12 mouse cellular contexts compared by ENCODE assay signal in the genomic region with DNA sequence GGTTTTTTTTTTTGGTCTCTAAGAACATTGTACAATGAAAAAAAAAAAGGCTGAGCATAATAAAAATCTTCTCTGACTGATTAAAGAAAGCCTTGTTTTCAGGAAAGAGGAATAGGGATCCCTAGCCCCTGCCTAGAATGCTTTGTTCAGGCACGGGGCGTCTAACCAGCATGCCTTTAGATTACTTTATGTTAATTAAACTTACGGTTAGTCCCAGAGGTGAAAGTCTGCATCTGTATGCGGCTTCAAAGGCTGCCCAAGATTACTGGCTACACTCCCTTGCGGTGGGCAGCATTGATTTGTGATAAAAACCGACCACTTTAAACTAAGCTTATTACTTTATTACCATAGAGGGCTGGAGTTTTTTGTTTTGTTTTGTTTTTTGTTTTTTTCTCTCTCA.
DNase-seq lines count a peak whose midpoint lies in the region; ATAC-seq and TF ChIP-seq lines count a peak whose summit lies in the region.
"Had no signal": no experiment of that assay in that cellular context is flagged by ENCODE, and none has a peak within 500 bp of the region (broad histone marks: within the 10 kb centered on the region; RNA-seq: fewer than 3 reads in every experiment).

No protein-coding gene starts in this region.

- WGBS in embryonic facial prominence, embryonic 12.5 days, result 15% methylated on average over 6 of the region's 6 CpGs
- WGBS in hindbrain, embryonic 10.5 days, result 30% methylated on average over 6 of the region's 6 CpGs
- WGBS in limb, embryonic 15.5 days, result 18% methylated on average over 6 of the region's 6 CpGs

- no peaks in the 10 kb centered on the region for H3K9me3 ChIP-seq in embryonic facial prominence, embryonic 12.5 days
- no peaks in the 10 kb centered on the region for H3K9me3 ChIP-seq in hindbrain, embryonic 10.5 days
- H3K9me3 ChIP-seq in limb, embryonic 15.5 days, result no peaks in the 10 kb centered on the region

- TF ChIP-seq POLR2A in brain, embryonic 14.5 days (IDR thresholded peaks at IDR 0.05; ENCODE audit: borderline replicate concordance, extremely low read depth, insufficient read depth, insufficient read length, poor library complexity, severe bottlenecking), result no peak

- H3K27me3 ChIP-seq in embryonic facial prominence, embryonic 12.5 days, result no peaks in the 10 kb centered on the region
- no peaks in the 10 kb centered on the region for H3K27me3 ChIP-seq in hindbrain, embryonic 10.5 days (ENCODE audit: insufficient read depth, poor library complexity, severe bottlenecking)
- no peaks in the 10 kb centered on the region for H3K27me3 ChIP-seq in limb, embryonic 15.5 days

- TF ChIP-seq CTCF in brain, embryonic 14.5 days (IDR thresholded peaks at IDR 0.05; ENCODE audit: borderline replicate concordance, extremely low read depth, insufficient read depth, insufficient read length), result no peak

- H3K4me2 ChIP-seq in embryonic facial prominence, embryonic 12.5 days (replicated peaks), result no peak overlapping the region
- H3K4me2 ChIP-seq in limb, embryonic 15.5 days, result no peak overlapping the region

- no peak for ATAC-seq in embryonic facial prominence, embryonic 12.5 days (ENCODE audit: insufficient number of reproducible peaks, insufficient read depth, low FRiP score, low TSS enrichment)
- no peak for ATAC-seq in limb, embryonic 15.5 days (ENCODE audit: insufficient number of reproducible peaks, low FRiP score, low TSS enrichment, low read depth)
- no peak for ATAC-seq in cerebellum, adult (ENCODE audit: insufficient number of reproducible peaks, low FRiP score, low TSS enrichment)
- ATAC-seq: intestine, embryonic 16.5 days; lung, postnatal 0 days had no signal

- no peaks in the 10 kb centered on the region for H3K36me3 ChIP-seq in embryonic facial prominence, embryonic 12.5 days
- H3K36me3 ChIP-seq in hindbrain, embryonic 10.5 days, result no peaks in the 10 kb centered on the region
- no peaks in the 10 kb centered on the region for H3K36me3 ChIP-seq in limb, embryonic 15.5 days

- no peak overlapping the region for H3K4me3 ChIP-seq in embryonic facial prominence, embryonic 12.5 days
- no peak overlapping the region for H3K4me3 ChIP-seq in hindbrain, embryonic 10.5 days
- H3K4me3 ChIP-seq in limb, embryonic 15.5 days, result no peak overlapping the region
- H3K4me3 ChIP-seq: layer of hippocampus, adult 2 months had no signal

- no peak overlapping the region for H3K9ac ChIP-seq in embryonic facial prominence, embryonic 12.5 days
- no peak overlapping the region for H3K9ac ChIP-seq in limb, embryonic 15.5 days

- DNase-seq in brain, embryonic 14.5 days (ENCODE audit: low read depth), result peak; percentile 67
- no peak for DNase-seq in hindbrain, embryonic 10.5 days (ENCODE audit: low spot score)
- DNase-seq in right cerebral cortex, postnatal 14 days, result no peak
- DNase-seq in thymus, postnatal 4 days, result no peak
- DNase-seq: left cerebral cortex, postnatal 4 days; right cerebral cortex, adult 18-20 months had no signal

- peaks cover 16% of the 10 kb centered on the region for H3K4me1 ChIP-seq in embryonic facial prominence, embryonic 12.5 days
- H3K4me1 ChIP-seq in hindbrain, embryonic 10.5 days (replicated peaks), result peaks cover 17% of the 10 kb centered on the region
- H3K4me1 ChIP-seq in limb, embryonic 15.5 days, result peaks cover 17% of the 10 kb centered on the region

- peak overlapping the region; percentile 92 for H3K27ac ChIP-seq in embryonic facial prominence, embryonic 12.5 days
- H3K27ac ChIP-seq in hindbrain, embryonic 10.5 days, result peak overlapping the region; percentile 67
- H3K27ac ChIP-seq in limb, embryonic 15.5 days, result peak overlapping the region; percentile 88
- H3K27ac ChIP-seq: layer of hippocampus, adult 2 months had no signal
